Mouse (Mus musculus): ENCODE results near the gene Gm10282. TPM values are rescaled to one million over a fixed set of nuclear protein-coding genes. Genes with fewer than 3 reads are reported as not detected.

Gene Gm10282
- polyA plus RNA-seq, 1 experiment from 2014 or later = 27.2 TPM

- no peak overlapping the region for H3K4me3 ChIP-seq (ENCODE audit: low read depth, low read length)
- no peaks in the 10 kb centered on the region for H3K36me3 ChIP-seq (ENCODE audit: control insufficient read depth, insufficient read depth, low read length)
- no peaks in the 10 kb centered on the region for H3K27me3 ChIP-seq (ENCODE audit: control insufficient read depth, insufficient read depth, low read length)
- no peaks in the 10 kb centered on the region for H3K4me1 ChIP-seq (ENCODE audit: control insufficient read depth, insufficient read depth, low read length)
- no peak overlapping the region for H3K4me2 ChIP-seq (replicated peaks; ENCODE audit: low read depth, low read length)
- 44% methylated on average over 8 of the region's 8 CpGs for WGBS
- H3K27ac ChIP-seq (ENCODE audit: low read length) = no peak overlapping the region
- H3K9ac ChIP-seq (replicated peaks; ENCODE audit: low read depth, low read length) = no peak overlapping the region
- no peaks in the 10 kb centered on the region for H3K9me3 ChIP-seq (ENCODE audit: control insufficient read depth, low read depth, low read length)
- no peak for ATAC-seq (ENCODE audit: insufficient number of reproducible peaks, insufficient read depth, low FRiP score, low read depth)
These were observed 5.9 kb upstream of the Gm10282 start for GRCm38 (mm10) chr8:72310849-72311506.

GRCm38 (mm10) chr8:72308276-72308675, 3.2 kb upstream of the Gm10282 start:
- Histone ChIP-seq H3K27ac (ENCODE audit: low read length) (no peak overlapping the region), H3K4me2 (replicated peaks; ENCODE audit: low read depth, low read length) (no peak overlapping the region), H3K4me3 (ENCODE audit: low read depth, low read length) (no peak overlapping the region), H3K27me3 (ENCODE audit: control insufficient read depth, insufficient read depth, low read length) (no peaks in the 10 kb centered on the region), H3K9me3 (ENCODE audit: control insufficient read depth, low read depth, low read length) (no peaks in the 10 kb centered on the region), H3K4me1 (ENCODE audit: control insufficient read depth, insufficient read depth, low read length) (no peaks in the 10 kb centered on the region), H3K9ac (replicated peaks; ENCODE audit: low read depth, low read length) (no peak overlapping the region), H3K36me3 (ENCODE audit: control insufficient read depth, insufficient read depth, low read length) (no peaks in the 10 kb centered on the region)
- WGBS = 52% methylated on average over 6 of the region's 6 CpGs
- ATAC-seq (ENCODE audit: insufficient number of reproducible peaks, insufficient read depth, low FRiP score, low read depth) = no peak

- Histone ChIP-seq H3K9ac (replicated peaks; ENCODE audit: low read depth, low read length) (no peak overlapping the region), H3K4me3 (ENCODE audit: low read depth, low read length) (no peak overlapping the region), H3K9me3 (ENCODE audit: control insufficient read depth, low read depth, low read length) (no peaks in the 10 kb centered on the region), H3K27ac (ENCODE audit: low read length) (no peak overlapping the region), H3K27me3 (ENCODE audit: control insufficient read depth, insufficient read depth, low read length) (no peaks in the 10 kb centered on the region), H3K36me3 (ENCODE audit: control insufficient read depth, insufficient read depth, low read length) (no peaks in the 10 kb centered on the region), H3K4me1 (ENCODE audit: control insufficient read depth, insufficient read depth, low read length) (no peaks in the 10 kb centered on the region), H3K4me2 (replicated peaks; ENCODE audit: low read depth, low read length) (no peak overlapping the region)
- ATAC-seq (ENCODE audit: insufficient number of reproducible peaks, insufficient read depth, low FRiP score, low read depth) = 0 out of 2 replicates have a peak, but pooled peaks have one; percentile 39
- WGBS = 80% methylated on average over 5 of the region's 5 CpGs
These were observed 1.9 kb upstream of the Gm10282 start for GRCm38 (mm10) chr8:72306913-72307312.

- peak; percentile 65; the same call in 1 of the 2 replicates for ATAC-seq (ENCODE audit: insufficient number of reproducible peaks, insufficient read depth, low FRiP score, low read depth)
- Histone ChIP-seq H3K4me2 (replicated peaks; ENCODE audit: low read depth, low read length) (no peak overlapping the region), H3K27me3 (ENCODE audit: control insufficient read depth, insufficient read depth, low read length) (no peaks in the 10 kb centered on the region), H3K9ac (replicated peaks; ENCODE audit: low read depth, low read length) (no peak overlapping the region), H3K4me1 (ENCODE audit: control insufficient read depth, insufficient read depth, low read length) (no peaks in the 10 kb centered on the region), H3K4me3 (ENCODE audit: low read depth, low read length) (no peak overlapping the region), H3K27ac (ENCODE audit: low read length) (no peak overlapping the region), H3K36me3 (ENCODE audit: control insufficient read depth, insufficient read depth, low read length) (no peaks in the 10 kb centered on the region), H3K9me3 (ENCODE audit: control insufficient read depth, low read depth, low read length) (no peaks in the 10 kb centered on the region)
- 50% methylated on average over 8 of the region's 8 CpGs for WGBS
These were observed 1.4 kb downstream of the Gm10282 start for GRCm38 (mm10) chr8:72303633-72304032.

DNA sequence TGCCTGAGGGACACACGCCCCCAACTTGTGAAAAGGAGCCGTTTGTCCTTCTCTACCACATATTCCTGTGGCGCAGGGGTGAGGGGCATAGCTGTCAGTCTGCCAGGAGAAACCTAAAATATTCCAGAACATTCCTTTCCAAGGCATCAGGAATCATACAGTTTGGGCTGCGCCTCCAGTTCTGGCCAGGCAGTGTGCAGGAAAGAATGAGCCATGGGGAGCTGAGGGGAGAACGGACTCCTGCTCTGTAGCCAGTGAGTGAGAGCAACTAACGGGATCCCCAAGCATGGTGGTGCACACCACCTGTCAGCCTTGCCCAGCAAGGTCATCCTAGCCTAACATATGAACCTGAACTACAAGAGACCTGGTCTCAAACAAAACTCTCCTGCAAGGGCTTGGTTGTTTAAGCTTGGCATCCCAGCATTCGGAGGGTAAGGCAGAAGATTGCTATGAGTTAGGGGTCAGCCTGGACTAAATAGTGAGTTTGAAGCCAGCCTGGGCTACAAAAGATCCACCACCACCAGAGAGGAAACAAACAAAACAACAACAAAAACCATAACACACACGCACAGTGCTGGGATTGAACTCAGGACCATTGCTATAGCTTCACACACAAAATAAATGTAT, 2.0 kb downstream of the Gm10282 start:
- Histone ChIP-seq H3K4me2 (replicated peaks; ENCODE audit: low read depth, low read length) (no peak overlapping the region), H3K27ac (ENCODE audit: low read length) (no peak overlapping the region), H3K4me3 (ENCODE audit: low read depth, low read length) (no peak overlapping the region), H3K4me1 (ENCODE audit: control insufficient read depth, insufficient read depth, low read length) (no peaks in the 10 kb centered on the region), H3K36me3 (ENCODE audit: control insufficient read depth, insufficient read depth, low read length) (no peaks in the 10 kb centered on the region), H3K9me3 (ENCODE audit: control insufficient read depth, low read depth, low read length) (no peaks in the 10 kb centered on the region), H3K27me3 (ENCODE audit: control insufficient read depth, insufficient read depth, low read length) (no peaks in the 10 kb centered on the region), H3K9ac (replicated peaks; ENCODE audit: low read depth, low read length) (no peak overlapping the region)
- WGBS = 66% methylated on average over 8 of the region's 8 CpGs
- ATAC-seq (ENCODE audit: insufficient number of reproducible peaks, insufficient read depth, low FRiP score, low read depth) = no peak

DNA sequence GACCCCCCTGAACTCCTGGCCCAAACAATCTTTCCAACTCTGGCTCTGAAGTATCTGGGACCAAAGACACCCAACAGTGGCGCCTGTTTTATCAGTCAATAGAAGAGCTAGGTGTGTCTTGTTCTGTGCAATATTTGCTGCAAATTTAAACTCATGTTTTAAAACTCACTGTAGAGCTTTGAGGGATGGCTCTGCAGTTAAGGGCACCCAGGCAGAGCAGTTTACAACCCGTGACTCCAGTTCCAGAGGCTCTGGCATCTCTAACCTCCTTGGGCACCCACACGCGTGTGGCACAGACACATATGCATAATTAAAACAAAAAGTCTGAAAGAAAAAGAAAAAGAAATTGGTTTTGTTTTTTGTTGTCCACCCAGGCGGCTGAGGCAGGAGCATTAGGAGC, 3.6 kb downstream of the Gm10282 start:
- H3K36me3 ChIP-seq (ENCODE audit: control insufficient read depth, insufficient read depth, low read length) = no peaks in the 10 kb centered on the region
- H3K4me3 ChIP-seq (ENCODE audit: low read depth, low read length) = no peak overlapping the region
- H3K4me1 ChIP-seq (ENCODE audit: control insufficient read depth, insufficient read depth, low read length) = no peaks in the 10 kb centered on the region
- no peak overlapping the region for H3K27ac ChIP-seq (ENCODE audit: low read length)
- no peak overlapping the region for H3K9ac ChIP-seq (replicated peaks; ENCODE audit: low read depth, low read length)
- H3K4me2 ChIP-seq (replicated peaks; ENCODE audit: low read depth, low read length) = no peak overlapping the region
- 73% methylated on average over 5 of the region's 5 CpGs for WGBS
- H3K27me3 ChIP-seq (ENCODE audit: control insufficient read depth, insufficient read depth, low read length) = no peaks in the 10 kb centered on the region
- ATAC-seq (ENCODE audit: insufficient number of reproducible peaks, insufficient read depth, low FRiP score, low read depth) = no peak
- no peaks in the 10 kb centered on the region for H3K9me3 ChIP-seq (ENCODE audit: control insufficient read depth, low read depth, low read length)

- H3K36me3 ChIP-seq (ENCODE audit: control insufficient read depth, insufficient read depth, low read length) = no peaks in the 10 kb centered on the region
- no peak for ATAC-seq (ENCODE audit: insufficient number of reproducible peaks, insufficient read depth, low FRiP score, low read depth)
- no peak overlapping the region for H3K9ac ChIP-seq (replicated peaks; ENCODE audit: low read depth, low read length)
- H3K4me2 ChIP-seq (replicated peaks; ENCODE audit: low read depth, low read length) = no peak overlapping the region
- H3K27ac ChIP-seq (ENCODE audit: low read length) = no peak overlapping the region
- no peaks in the 10 kb centered on the region for H3K4me1 ChIP-seq (ENCODE audit: control insufficient read depth, insufficient read depth, low read length)
- WGBS = 70% methylated on average over 9 of the region's 9 CpGs
- no peaks in the 10 kb centered on the region for H3K27me3 ChIP-seq (ENCODE audit: control insufficient read depth, insufficient read depth, low read length)
- H3K4me3 ChIP-seq (ENCODE audit: low read depth, low read length) = no peak overlapping the region
- H3K9me3 ChIP-seq (ENCODE audit: control insufficient read depth, low read depth, low read length) = no peaks in the 10 kb centered on the region
These were observed 4.2 kb downstream of the Gm10282 start for GRCm38 (mm10) chr8:72300654-72301400.

DNA sequence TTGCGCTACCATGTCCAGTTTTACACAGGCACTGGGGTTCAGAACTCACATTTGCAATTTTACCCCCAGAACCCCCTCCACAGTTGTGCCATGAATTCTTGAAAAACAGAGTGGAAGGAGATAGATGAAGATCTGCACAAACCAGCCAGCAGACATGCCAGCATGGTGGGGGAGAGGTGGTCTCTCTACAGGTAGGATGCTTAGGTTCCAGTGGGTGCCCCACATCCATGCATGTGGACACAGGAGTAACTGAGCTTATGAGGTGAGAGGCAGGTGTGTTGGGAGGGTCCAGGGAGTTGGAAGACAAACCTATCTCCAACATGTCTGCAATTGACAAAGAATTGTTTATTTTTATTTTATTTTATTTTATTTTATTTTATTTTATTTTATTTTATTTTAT, 6.1 kb downstream of the Gm10282 start:
- Histone ChIP-seq H3K9me3 (ENCODE audit: control insufficient read depth, low read depth, low read length) (no peaks in the 10 kb centered on the region), H3K27ac (ENCODE audit: low read length) (no peak overlapping the region), H3K4me1 (ENCODE audit: control insufficient read depth, insufficient read depth, low read length) (0 out of 2 replicates have a peak, but pooled peaks cover 7% of the 10 kb centered on the region), H3K36me3 (ENCODE audit: control insufficient read depth, insufficient read depth, low read length) (no peaks in the 10 kb centered on the region), H3K27me3 (ENCODE audit: control insufficient read depth, insufficient read depth, low read length) (no peaks in the 10 kb centered on the region), H3K4me3 (ENCODE audit: low read depth, low read length) (no peak overlapping the region), H3K4me2 (replicated peaks; ENCODE audit: low read depth, low read length) (no peak overlapping the region), H3K9ac (replicated peaks; ENCODE audit: low read depth, low read length) (no peak overlapping the region)
- ATAC-seq (ENCODE audit: insufficient number of reproducible peaks, insufficient read depth, low FRiP score, low read depth) = no peak
- WGBS = 94% methylated on average over 1 of the region's 1 CpGs

All from stomach, embryonic 14.5 days (tissue).